Mouse (Mus musculus): ENCODE measurements around the gene Slc26a5.

GRCm38 (mm10) chr5:21785776-21786175 lies 79.6 kb downstream of the Slc26a5 start:
- TF ChIP-seq CTCF (IDR thresholded peaks at IDR 0.05), result no peak
- no peak for TF ChIP-seq POLR2A (IDR thresholded peaks at IDR 0.05; ENCODE audit: insufficient read depth, low read depth, low read length)
- no peak for TF ChIP-seq EP300 (IDR thresholded peaks at IDR 0.05; ENCODE audit: insufficient read depth, low read depth, low read length)

Measured in heart, adult 2 months (tissue).